Mouse (Mus musculus) embryonic facial prominence, embryonic 15.5 days (tissue): ENCODE data around the gene Ccpg1. TPM values are rescaled to one million over a fixed set of nuclear protein-coding genes. Genes with fewer than 3 reads are reported as not detected.

Experiments used
- ATAC-seq: fragments of 200-750 bp; cut with Nextera tagmentation; 2 replicates; pipeline ENCODE4 v1.8.0; 2017; ENCODE audit warnings: low read depth, moderate TSS enrichment; ENCODE audit not compliant: insufficient number of reproducible peaks, low FRiP score, low TSS enrichment
- H3K27ac ChIP-seq: fragments of 300-500 bp; sonication (generic); replicated peaks from 2 replicates; pipeline ENCODE4 v1.5.1; 2015; ENCODE audit warnings: mild to moderate bottlenecking, inconsistent platforms
- H3K27me3 ChIP-seq: fragments of 300-500 bp; sonication (generic); 2 replicates; pipeline ENCODE4 v1.6.1; 2015; ENCODE audit warnings: inconsistent platforms
- H3K36me3 ChIP-seq: fragments of 300-500 bp; sonication (generic); 2 replicates; pipeline ENCODE4 v1.6.1; 2015; ENCODE audit warnings: mild to moderate bottlenecking, inconsistent platforms
- H3K4me1 ChIP-seq: fragments of 300-500 bp; sonication (generic); 2 replicates; pipeline ENCODE4 v1.6.1; 2015; ENCODE audit warnings: inconsistent platforms
- H3K4me2 ChIP-seq: fragments of 300-500 bp; sonication (generic); replicated peaks from 2 replicates; pipeline ENCODE4 v1.6.1; 2015; ENCODE audit warnings: mild to moderate bottlenecking, inconsistent platforms
- H3K4me3 ChIP-seq: fragments of 300-500 bp; sonication (generic); replicated peaks from 2 replicates; pipeline ENCODE4 v1.5.1; 2015; ENCODE audit warnings: mild to moderate bottlenecking, inconsistent platforms
- H3K9ac ChIP-seq: fragments of 300-500 bp; sonication (generic); 2 replicates; pipeline ENCODE4 v1.6.1; 2015; ENCODE audit warnings: inconsistent platforms
- H3K9me3 ChIP-seq: fragments of 300-500 bp; sonication (generic); replicated peaks from 2 replicates; pipeline ENCODE4 v1.6.1; 2016; ENCODE audit warnings: inconsistent platforms
- WGBS: fragments of 180-500 bp; shearing (Covaris S2); methylation state at CpG from one replicate; pipeline ENCODE4 v1.1.7; 2015; 5-methylcytosine and 5-hydroxymethylcytosine counted together
- polyA plus RNA-seq: library from polyadenylated mRNA; unstranded; fragments of >200 nt; fragmentation: Nextera tagmentation; extraction: Ambion mirVana; gene quantifications from 2 replicates; pipeline ENCODE4 v1.2.1, GENCODE M21; 2015

Gene Ccpg1
- polyA plus RNA-seq, 1 experiment from 2014 or later: 39.1 TPM

DNA sequence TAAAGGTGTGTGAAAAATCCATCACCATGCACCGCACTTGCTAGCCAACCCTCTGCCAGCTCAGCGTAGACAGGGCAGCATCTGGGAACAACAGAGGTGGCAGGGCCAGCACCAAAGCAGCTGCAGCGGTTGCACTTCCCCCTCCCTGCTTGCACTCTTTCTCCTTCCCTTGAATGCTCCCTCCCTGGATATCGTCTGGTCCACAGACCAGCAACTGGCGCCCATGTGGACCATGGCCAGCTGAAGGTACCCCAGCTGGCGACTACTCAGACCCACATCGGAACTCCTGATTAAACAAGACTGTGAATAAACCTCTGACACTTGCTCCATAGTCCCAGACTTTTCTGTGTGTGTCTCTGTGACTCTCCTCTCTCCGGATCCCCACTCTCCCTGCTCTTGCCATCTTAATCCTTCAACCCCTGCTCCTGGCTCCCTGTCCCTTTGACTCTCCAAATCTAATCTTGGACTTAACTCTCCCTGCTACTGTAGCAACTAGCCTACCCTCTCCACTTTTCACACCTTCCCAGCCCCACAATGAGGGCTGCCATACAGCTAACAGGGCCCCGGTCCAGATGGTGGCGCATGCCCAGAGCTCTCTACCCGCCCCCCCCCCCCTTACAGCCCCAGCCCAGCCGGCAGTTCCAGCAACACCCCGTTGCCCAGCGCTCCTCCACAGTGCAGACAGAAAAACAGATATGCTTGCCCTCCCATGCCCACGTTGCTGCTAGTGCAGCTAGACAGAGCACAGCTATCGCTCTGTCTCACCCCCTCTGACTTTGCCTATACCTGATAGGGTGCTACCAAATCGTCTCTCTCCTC, 40.8 kb downstream of the Ccpg1 start:
- WGBS: 29% methylated on average over 17 of the region's 17 CpGs
- H3K4me2 ChIP-seq: no peak overlapping the region

DNA sequence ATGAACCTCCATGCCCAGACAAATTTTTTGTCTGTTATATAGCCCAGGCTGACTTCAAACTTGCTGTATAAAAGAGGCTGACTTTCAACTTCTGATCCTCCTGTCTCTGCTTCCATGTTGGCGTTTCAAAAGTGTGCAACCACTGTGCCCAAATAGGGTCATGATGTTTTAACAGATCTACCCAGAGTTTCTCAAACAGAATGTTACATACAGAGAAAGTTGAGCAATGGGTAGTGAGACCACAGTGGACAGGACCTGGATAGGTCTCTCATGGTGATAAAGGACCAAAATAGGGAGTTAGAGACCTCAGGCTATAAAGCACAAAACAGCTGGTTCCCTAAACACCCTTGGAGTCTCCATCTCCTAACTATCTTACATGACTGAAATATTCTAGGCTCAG, 45.2 kb downstream of the Ccpg1 start:
- peaks cover 42% of the 10 kb centered on the region for H3K36me3 ChIP-seq
- no peak overlapping the region for H3K4me2 ChIP-seq
- H3K9ac ChIP-seq: no peak overlapping the region
- ATAC-seq: no peak
- no peak overlapping the region for H3K27ac ChIP-seq
- H3K4me3 ChIP-seq: no peak overlapping the region
- H3K27me3 ChIP-seq: no peaks in the 10 kb centered on the region
- H3K9me3 ChIP-seq: no peaks in the 10 kb centered on the region
- H3K4me1 ChIP-seq: no peaks in the 10 kb centered on the region
- WGBS: 88% methylated on average over 1 of the region's 1 CpGs

More for the DNA sequence above, 40.8 kb downstream of the Ccpg1 start:
- Histone ChIP-seq H3K27ac (no peak overlapping the region), H3K9ac (no peak overlapping the region), H3K4me3 (no peak overlapping the region), H3K27me3 (no peaks in the 10 kb centered on the region), H3K9me3 (no peaks in the 10 kb centered on the region), H3K4me1 (no peaks in the 10 kb centered on the region), H3K36me3 (peaks cover 22% of the 10 kb centered on the region)
- peak; percentile 43; the same call in 1 of the 2 replicates for ATAC-seq

DNA sequence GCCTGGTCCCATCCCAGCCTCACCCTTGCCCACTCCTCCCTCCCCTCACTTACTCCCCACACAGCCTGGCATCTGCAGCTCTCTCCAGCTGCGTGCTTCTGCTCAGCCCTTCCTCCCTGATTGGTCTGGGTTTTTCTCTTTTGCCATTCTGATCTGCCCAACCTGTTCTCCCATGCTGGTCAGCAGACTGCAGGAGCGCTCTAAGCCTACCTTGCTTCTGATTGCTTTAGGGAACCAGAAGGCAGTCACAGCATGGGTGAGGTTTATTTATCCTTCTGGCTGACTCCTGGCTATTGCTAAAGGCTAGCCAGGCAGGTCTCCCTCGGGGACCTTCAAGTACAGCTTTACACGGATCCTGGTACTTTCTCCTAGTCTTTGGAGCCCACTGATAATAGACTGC, 46.2 kb downstream of the Ccpg1 start:
- WGBS: 71% methylated on average over 4 of the region's 4 CpGs
- H3K9me3 ChIP-seq: no peaks in the 10 kb centered on the region
- no peak overlapping the region for H3K4me3 ChIP-seq
- H3K27ac ChIP-seq: no peak overlapping the region
- no peaks in the 10 kb centered on the region for H3K27me3 ChIP-seq
- H3K4me1 ChIP-seq: no peaks in the 10 kb centered on the region
- ATAC-seq: no peak
- no peak overlapping the region for H3K9ac ChIP-seq
- peaks cover 42% of the 10 kb centered on the region for H3K36me3 ChIP-seq
- H3K4me2 ChIP-seq: no peak overlapping the region

DNA sequence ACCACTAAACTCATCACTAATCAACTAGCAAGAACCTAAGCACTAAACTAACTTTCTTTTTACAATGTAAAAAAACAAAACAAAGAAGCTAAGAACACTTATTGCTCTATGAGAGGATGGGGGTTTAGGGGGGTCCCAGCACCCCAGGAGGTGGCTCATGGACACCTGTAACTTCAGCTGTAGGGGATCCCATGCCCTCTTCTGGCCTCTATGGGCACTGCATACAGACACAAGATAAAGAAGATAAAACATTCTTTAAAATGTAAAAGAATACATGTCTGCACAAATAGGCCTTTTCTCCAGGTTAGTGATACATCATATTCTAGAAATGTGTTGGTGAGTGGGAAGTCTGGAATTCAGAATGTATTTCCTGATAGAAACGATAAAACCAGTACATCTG, 48.2 kb downstream of the Ccpg1 start:
- no peak for ATAC-seq
- Histone ChIP-seq H3K27ac (no peak overlapping the region), H3K4me1 (no peaks in the 10 kb centered on the region), H3K9ac (no peak overlapping the region), H3K4me3 (no peak overlapping the region), H3K9me3 (no peaks in the 10 kb centered on the region), H3K27me3 (no peaks in the 10 kb centered on the region), H3K4me2 (no peak overlapping the region), H3K36me3 (peaks cover 42% of the 10 kb centered on the region)
- WGBS: 93% methylated on average over 1 of the region's 1 CpGs

DNA sequence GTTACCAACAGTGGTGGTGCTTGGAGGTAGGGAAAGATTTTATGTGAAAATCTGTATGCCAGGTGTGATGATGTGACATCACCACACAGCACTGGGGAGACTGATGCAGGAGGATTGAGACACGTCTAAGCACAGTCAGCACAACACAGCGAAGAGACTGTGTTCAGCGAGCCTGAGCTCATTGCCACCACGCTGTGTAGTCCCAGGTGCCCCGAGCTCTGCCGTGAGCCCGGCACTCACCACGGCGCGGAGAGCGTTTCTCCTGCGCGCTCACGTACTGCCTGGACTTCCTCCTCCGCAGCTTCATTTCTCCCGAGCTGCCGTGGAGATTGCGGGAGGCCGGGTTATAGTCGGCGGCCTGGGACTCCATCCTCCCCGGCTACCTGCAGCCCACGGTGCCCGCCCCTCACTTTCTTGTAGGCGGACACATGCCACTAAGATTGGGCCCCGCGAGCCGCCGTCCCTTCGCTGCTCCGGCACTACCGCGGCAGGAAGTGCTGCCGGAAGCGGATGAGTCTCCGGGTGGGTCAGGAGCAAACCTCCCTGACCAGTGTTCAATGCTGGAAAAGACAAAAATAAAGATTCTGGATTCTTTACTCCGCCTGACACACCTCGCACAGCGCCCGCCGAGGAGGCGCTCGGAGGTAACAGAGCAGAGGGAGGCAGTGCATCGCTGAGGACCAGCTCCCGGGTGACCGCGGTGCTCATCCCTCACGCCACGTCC, 54.2 kb downstream of the Ccpg1 start:
- Histone ChIP-seq H3K4me3 (peak overlapping the region; percentile 75), H3K36me3 (no peaks in the 10 kb centered on the region), H3K4me2 (peak overlapping the region; percentile 67), H3K27ac (peak overlapping the region; percentile 85), H3K9ac (peak overlapping the region; percentile 80), H3K4me1 (peaks cover 23% of the 10 kb centered on the region), H3K27me3 (no peaks in the 10 kb centered on the region), H3K9me3 (no peaks in the 10 kb centered on the region)
- WGBS: under 1% methylated on average over 49 of the region's 49 CpGs
- ATAC-seq: peak; percentile 88

DNA sequence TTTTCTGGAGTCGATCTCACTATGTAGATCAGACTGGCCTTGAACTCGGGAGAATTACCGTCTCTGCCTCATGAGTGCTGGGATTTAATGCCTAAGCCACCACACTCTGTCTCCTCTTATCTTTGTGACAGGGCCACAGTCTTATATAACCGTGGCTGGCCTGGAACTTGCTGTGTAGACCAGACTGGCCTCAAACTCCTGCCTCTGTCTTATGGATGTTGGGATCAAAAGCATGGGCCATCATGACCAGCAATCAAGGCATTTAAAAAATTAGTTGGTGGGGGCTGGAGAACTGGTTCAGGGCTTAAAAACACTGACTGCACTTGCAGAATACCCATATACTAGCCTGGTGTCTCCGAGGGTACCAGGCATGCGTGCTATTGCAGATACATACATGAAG, 54.9 kb downstream of the Ccpg1 start, which contains the start of gene Pigb:
TSS of gene Pigb (minus strand) at position 299 of the 400 bp plus-strand sequence.
- 32% methylated on average over 6 of the region's 6 CpGs for WGBS
- H3K36me3 ChIP-seq: no peaks in the 10 kb centered on the region
- peak within 1 kb of the TSS; percentile 67 for H3K4me2 ChIP-seq
- peaks cover 30% of the 10 kb centered on the region for H3K4me1 ChIP-seq
- peak within 1 kb of the TSS; percentile 75 for H3K4me3 ChIP-seq
- H3K27ac ChIP-seq: peak within 1 kb of the TSS; percentile 85
- no peaks in the 10 kb centered on the region for H3K27me3 ChIP-seq
- peak within 1 kb of the TSS; percentile 80 for H3K9ac ChIP-seq
- no peak for ATAC-seq
- H3K9me3 ChIP-seq: no peaks in the 10 kb centered on the region

DNA sequence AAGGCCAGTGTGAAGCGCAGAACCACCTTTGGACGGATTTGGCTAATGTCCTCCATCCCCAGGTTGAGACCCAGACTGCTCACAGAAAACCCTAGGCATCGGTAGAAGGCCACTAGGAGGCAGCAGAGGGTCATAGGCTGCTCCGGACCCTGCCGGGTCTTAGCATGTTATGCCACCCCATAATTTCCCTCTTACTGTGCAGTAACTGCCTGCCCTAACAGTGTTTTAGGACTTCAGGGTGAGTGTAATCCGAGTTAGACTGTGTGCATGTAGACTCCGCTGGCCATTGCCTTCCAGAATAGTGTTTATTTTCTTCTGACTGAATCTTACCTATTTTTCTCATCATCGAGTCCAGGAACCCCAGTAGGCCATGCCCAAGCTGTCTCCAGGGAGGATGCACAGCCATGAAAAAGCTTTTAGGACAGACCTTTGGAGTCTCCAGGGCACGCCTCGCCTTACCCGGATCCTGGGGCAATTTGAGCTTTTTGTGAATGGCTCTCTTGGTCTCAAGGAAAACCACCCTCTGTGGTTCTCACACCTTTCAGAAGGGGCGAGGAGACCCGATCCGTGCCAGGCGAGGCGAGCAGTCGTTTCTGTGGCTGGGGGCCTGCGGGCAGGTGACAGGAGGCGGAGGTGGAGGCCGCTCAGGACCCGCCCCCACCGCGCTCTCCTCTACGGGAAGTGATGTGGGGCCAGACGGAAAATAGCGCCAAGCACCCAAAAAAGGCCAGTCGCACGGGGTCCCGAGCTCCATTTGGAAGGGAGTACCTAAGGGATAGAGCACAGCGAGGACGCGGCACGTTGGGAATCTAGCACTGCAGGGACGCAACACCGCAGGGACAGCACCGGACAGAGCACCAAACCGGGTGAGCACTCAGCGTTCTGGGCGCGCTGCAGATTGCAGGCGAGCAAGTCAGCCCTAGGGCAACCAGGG, 59.2 kb downstream of the Ccpg1 start, which contains the start of gene Rab27a:
TSS of gene Rab27a (plus strand) at position 709 of the 934 bp plus-strand sequence.
- H3K27ac ChIP-seq: no peak within 1 kb of the TSS

DNA sequence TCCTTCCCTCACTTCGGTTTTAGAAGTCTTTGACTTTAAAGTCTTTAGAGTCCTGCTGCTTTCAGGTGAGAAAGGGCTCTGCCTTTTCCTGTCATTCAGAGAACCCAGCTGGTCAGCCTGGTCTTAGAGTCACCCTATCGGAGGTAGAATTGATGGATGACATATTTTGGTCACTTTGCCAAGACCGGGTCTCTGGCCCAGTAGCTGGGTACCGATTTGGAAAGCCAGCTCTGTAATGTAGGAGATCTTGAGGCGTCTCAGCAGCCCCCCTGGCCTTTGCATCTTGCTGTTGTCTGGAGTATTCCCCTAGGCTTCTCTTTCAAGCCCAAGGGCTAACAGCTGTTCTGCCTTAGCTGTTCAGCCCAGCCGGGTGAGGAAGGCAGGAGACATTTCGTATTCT, 60.0 kb downstream of the Ccpg1 start:
- peak overlapping the region; percentile 52 for H3K4me3 ChIP-seq
- H3K4me2 ChIP-seq: peak overlapping the region; percentile 95
- peaks cover 30% of the 10 kb centered on the region for H3K4me1 ChIP-seq
- no peaks in the 10 kb centered on the region for H3K36me3 ChIP-seq
- H3K27ac ChIP-seq: no peak overlapping the region
- H3K27me3 ChIP-seq: no peaks in the 10 kb centered on the region
- peak overlapping the region; percentile 47 for H3K9ac ChIP-seq
- WGBS: 5% methylated on average over 7 of the region's 7 CpGs
- H3K9me3 ChIP-seq: no peaks in the 10 kb centered on the region
- no peak for ATAC-seq

More for the DNA sequence above, 59.2 kb downstream of the Ccpg1 start, which contains the start of gene Rab27a:
- WGBS: 1% methylated on average over 41 of the region's 41 CpGs
- H3K4me3 ChIP-seq: peak within 1 kb of the TSS; percentile 52
- H3K4me1 ChIP-seq: peaks cover 32% of the 10 kb centered on the region
- peak within 1 kb of the TSS; percentile 95 for H3K4me2 ChIP-seq
- no peaks in the 10 kb centered on the region for H3K9me3 ChIP-seq
- peak within 1 kb of the TSS; percentile 47 for H3K9ac ChIP-seq
- no peaks in the 10 kb centered on the region for H3K27me3 ChIP-seq
- H3K36me3 ChIP-seq: no peaks in the 10 kb centered on the region
- ATAC-seq: peak; percentile 75

DNA sequence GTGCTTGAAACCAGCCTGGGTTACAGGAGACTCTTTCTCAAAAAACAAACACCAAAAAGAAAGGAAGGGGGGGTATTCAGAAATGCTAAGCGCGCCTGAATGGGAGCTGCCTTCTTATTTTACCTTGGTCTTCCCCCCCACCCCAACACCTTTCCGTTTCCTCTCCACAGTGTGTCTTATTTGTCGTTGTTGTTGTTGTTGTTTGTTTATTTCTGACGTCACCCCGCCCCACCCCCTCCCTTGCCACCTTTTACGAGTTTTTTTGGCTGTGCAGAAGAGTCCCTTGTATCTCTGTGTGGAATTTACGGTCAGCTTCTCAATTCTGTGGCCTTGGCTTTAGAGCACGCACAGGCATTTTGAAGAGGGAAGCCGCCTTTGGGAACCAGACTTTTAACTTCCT, 60.5 kb downstream of the Ccpg1 start:
- Histone ChIP-seq H3K9me3 (no peaks in the 10 kb centered on the region), H3K4me3 (peak overlapping the region; percentile 52; the same call in 1 of the 2 replicates), H3K36me3 (no peaks in the 10 kb centered on the region), H3K27ac (no peak overlapping the region), H3K4me1 (peaks cover 27% of the 10 kb centered on the region), H3K9ac (0 out of 2 replicates have a peak overlapping the region, but pooled peaks have one; percentile 12), H3K27me3 (no peaks in the 10 kb centered on the region), H3K4me2 (peak overlapping the region; percentile 95)
- ATAC-seq: no peak
- WGBS: 69% methylated on average over 10 of the region's 10 CpGs

DNA sequence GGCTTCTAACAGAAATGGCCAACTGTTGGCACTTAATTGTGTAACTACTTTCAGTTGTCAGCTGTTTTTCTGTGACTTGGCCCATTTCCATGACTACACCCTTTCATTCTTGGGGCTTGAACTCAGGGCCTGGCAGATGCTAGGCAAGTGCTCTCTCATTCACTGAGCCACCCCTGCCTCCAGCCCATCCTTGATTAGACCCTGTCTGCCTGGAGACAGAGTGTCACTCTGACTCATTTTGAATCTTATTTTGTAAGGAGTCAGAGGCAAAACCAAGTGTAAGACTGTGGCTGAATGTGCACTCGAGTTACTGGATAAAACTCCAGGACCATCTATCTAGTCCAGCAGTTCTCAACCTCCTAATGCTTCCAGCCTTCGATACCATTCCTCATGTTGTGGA, 62.7 kb downstream of the Ccpg1 start:
- peaks cover 28% of the 10 kb centered on the region for H3K4me1 ChIP-seq
- ATAC-seq: no peak
- H3K9ac ChIP-seq: no peak overlapping the region
- H3K9me3 ChIP-seq: no peaks in the 10 kb centered on the region
- H3K27ac ChIP-seq: no peak overlapping the region
- no peaks in the 10 kb centered on the region for H3K36me3 ChIP-seq
- no peak overlapping the region for H3K4me2 ChIP-seq
- H3K27me3 ChIP-seq: no peaks in the 10 kb centered on the region
- H3K4me3 ChIP-seq: no peak overlapping the region
- WGBS: 80% methylated on average over 2 of the region's 2 CpGs
